Mouse (Mus musculus): Measurements from ENCODE around the gene Gm3233. TPM values are rescaled to one million over a fixed set of nuclear protein-coding genes. Genes with fewer than 3 reads are reported as not detected.
"Not testable (repeated sequence)": the region's sequence is repeated elsewhere in the genome, so short reads cannot be mapped to it uniquely, and the experiment has no call there.

Gm3233 gene
- polyA plus RNA-seq, 1 experiment = not detected

DNA sequence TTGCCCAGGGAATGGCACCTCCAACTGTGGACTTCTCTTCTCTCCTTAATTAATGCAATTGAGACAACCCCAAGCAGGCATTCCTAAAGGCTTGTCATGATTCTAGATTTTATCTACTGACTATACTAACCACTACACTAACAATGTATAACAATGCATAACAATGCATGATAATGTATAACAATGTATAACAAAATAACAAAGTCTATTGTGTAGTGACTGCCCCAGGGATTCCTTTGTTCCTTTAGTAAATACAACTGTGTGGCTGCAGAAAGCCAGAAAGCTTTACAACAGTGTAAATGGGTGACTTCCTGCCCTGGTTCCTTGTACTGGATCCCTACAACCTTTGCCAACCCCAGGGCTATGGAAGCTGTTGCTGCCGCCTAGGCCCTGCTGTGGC lies 23.6 kb downstream of the Gm3233 start:
- no peak for DNase-seq
- Histone ChIP-seq H3K4me3 (replicated peaks; ENCODE audit: insufficient read depth, low read depth, low read length) (no peak overlapping the region), H3K27me3 (ENCODE audit: control insufficient read depth, insufficient read depth, low read length) (no peaks in the 10 kb centered on the region), H3K4me1 (ENCODE audit: control insufficient read depth, insufficient read depth, low read length) (no peaks in the 10 kb centered on the region), H3K27ac (ENCODE audit: insufficient read depth, low read length) (no peak overlapping the region)
- 84% methylated on average over 1 of the region's 1 CpGs for WGBS
- TF ChIP-seq CTCF (IDR thresholded peaks at IDR 0.05; ENCODE audit: borderline replicate concordance, insufficient read depth, low read depth, low read length) = no peak
- no peak for TF ChIP-seq POLR2A (IDR thresholded peaks at IDR 0.05; ENCODE audit: borderline replicate concordance, insufficient read depth, low read length)

DNA sequence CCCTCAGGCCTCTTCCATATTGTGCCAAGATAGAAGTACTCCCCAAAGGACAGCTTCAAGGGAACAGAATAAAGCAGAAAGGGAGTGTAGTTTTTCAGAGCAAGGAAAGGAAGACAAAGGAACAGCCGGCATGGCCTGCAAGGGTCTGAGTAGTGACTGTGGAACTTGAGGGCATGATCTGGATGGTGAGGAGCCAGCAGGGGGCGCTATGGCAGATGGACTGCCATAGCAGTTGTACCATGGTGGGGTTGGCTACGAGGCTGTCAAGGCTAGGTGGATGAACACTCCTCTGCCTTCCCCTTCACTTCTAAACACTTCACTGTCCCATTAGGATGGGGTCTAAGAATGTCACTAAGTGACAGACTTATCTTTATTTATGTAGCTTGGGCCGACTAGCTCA lies 30.2 kb downstream of the Gm3233 start:
- H3K27me3 ChIP-seq (ENCODE audit: control insufficient read depth, insufficient read depth, low read length) = no peaks in the 10 kb centered on the region
- no peak overlapping the region for H3K4me3 ChIP-seq (replicated peaks; ENCODE audit: insufficient read depth, low read depth, low read length)
- TF ChIP-seq POLR2A (IDR thresholded peaks at IDR 0.05; ENCODE audit: borderline replicate concordance, insufficient read depth, low read length) (no peak), CTCF (IDR thresholded peaks at IDR 0.05; ENCODE audit: borderline replicate concordance, insufficient read depth, low read depth, low read length) (no peak)
- 60% methylated on average over 4 of the region's 4 CpGs for WGBS
- H3K27ac ChIP-seq (ENCODE audit: insufficient read depth, low read length) = no peak overlapping the region
- DNase-seq = no peak
- H3K4me1 ChIP-seq (ENCODE audit: control insufficient read depth, insufficient read depth, low read length) = no peaks in the 10 kb centered on the region

DNA sequence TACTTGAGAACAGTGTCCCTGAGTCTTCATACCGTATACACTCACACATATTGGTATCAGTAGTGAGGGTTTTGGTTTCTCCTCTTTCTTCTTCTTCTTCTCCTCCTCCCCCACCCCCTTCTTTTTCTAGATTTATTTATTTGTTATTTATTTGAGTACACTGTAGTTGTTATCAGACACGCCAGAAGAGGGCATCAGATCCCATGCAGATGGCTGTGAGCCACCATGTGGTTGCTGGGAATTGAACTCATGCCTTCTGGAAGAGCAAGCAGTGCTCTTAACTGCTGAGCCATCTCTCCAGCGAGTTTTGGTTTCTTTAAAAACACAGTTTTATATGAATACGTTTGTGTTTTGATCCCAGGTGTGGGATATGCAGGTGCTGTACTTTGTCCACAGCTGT lies 31.2 kb downstream of the Gm3233 start:
- Histone ChIP-seq H3K27ac (ENCODE audit: insufficient read depth, low read length) (no peak overlapping the region), H3K27me3 (ENCODE audit: control insufficient read depth, insufficient read depth, low read length) (no peaks in the 10 kb centered on the region), H3K4me1 (ENCODE audit: control insufficient read depth, insufficient read depth, low read length) (no peaks in the 10 kb centered on the region), H3K4me3 (replicated peaks; ENCODE audit: insufficient read depth, low read depth, low read length) (no peak overlapping the region)
- 79% methylated on average over 4 of the region's 4 CpGs for WGBS
- no peak for DNase-seq
- TF ChIP-seq CTCF (IDR thresholded peaks at IDR 0.05; ENCODE audit: borderline replicate concordance, insufficient read depth, low read depth, low read length) = no peak
- TF ChIP-seq POLR2A (IDR thresholded peaks at IDR 0.05; ENCODE audit: borderline replicate concordance, insufficient read depth, low read length) = no peak

DNA sequence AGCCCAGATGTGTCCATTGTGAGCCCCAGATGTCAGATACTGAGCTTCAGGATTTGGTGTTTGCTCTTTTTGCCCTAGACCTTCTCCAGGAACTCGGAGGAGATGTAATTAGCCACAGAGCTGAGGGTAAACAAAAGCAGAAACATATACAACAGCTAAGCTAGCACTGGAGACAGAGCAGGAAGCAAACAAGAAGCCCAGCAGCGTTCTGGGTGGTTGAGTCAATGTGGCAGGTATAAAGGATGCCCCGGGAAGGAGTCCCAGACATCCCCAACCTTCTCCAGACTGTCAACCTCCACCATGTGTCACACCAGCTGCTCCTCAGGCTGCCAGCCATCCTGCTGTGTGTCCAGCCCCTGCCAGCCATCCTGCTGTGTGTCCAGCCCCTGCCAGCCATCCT lies 33.3 kb downstream of the Gm3233 start, which contains the start of gene Gm10100:
TSS of gene Gm10100 (plus strand) at position 301 of the 400 bp plus-strand sequence.
- 13% methylated on average over 3 of the region's 3 CpGs for WGBS
- TF ChIP-seq POLR2A (IDR thresholded peaks at IDR 0.05; ENCODE audit: borderline replicate concordance, insufficient read depth, low read length) = no peak
- TF ChIP-seq CTCF (IDR thresholded peaks at IDR 0.05; ENCODE audit: borderline replicate concordance, insufficient read depth, low read depth, low read length) = no peak
- H3K27ac ChIP-seq (ENCODE audit: insufficient read depth, low read length) = no peak within 1 kb of the TSS
- no peaks in the 10 kb centered on the region for H3K4me1 ChIP-seq (ENCODE audit: control insufficient read depth, insufficient read depth, low read length)
- H3K4me3 ChIP-seq (replicated peaks; ENCODE audit: insufficient read depth, low read depth, low read length) = no peak within 1 kb of the TSS
- no peaks in the 10 kb centered on the region for H3K27me3 ChIP-seq (ENCODE audit: control insufficient read depth, insufficient read depth, low read length)
- DNase-seq = peak; percentile 8 to 25

DNA sequence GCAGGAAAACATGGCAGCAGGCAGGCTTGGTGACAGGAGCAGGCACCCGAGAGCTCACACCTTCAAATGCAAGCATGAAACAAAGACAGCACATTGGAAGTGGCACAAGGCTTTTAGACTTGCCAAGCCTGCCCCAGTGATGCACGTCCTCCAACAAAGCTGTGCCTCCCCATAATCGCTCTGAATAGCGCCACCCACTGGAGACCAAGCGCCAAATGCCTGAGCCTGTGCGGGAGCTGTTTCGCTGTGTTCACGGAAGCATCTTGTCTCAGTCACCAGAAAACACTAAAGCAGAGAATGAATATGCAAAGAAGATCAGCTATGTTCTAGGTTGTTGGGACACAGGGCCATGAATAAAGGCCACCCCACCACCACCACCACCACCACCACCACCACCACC lies 34.6 kb downstream of the Gm3233 start:
- no peak for TF ChIP-seq POLR2A (IDR thresholded peaks at IDR 0.05; ENCODE audit: borderline replicate concordance, insufficient read depth, low read length)
- no peak for TF ChIP-seq CTCF (IDR thresholded peaks at IDR 0.05; ENCODE audit: borderline replicate concordance, insufficient read depth, low read depth, low read length)
- Histone ChIP-seq H3K4me3 (replicated peaks; ENCODE audit: insufficient read depth, low read depth, low read length) (no peak overlapping the region), H3K27me3 (ENCODE audit: control insufficient read depth, insufficient read depth, low read length) (no peaks in the 10 kb centered on the region), H3K4me1 (ENCODE audit: control insufficient read depth, insufficient read depth, low read length) (no peaks in the 10 kb centered on the region), H3K27ac (ENCODE audit: insufficient read depth, low read length) (no peak overlapping the region)
- no peak for DNase-seq
- WGBS = 72% methylated on average over 8 of the region's 8 CpGs

DNA sequence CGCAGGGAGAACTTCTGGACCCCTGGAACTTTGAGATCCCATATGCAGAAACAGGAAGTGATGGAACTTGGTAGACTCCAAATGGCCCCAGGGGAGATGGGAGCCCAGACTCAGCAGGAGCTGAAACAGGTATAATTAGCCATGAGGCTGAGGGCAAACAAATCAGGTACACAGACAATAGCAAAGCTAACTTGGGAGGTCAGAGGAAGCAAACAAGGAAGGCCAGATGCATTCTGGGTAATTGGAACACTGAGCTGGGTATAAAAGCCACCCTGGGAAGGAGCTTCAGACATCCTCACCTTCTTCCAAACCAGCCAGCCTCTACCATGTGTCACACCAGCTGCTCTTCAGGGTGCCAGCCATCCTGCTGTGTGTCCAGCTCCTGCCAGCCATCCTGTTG lies 39.2 kb downstream of the Gm3233 start, which contains the start of gene Krtap12-1:
TSS of gene Krtap12-1 (plus strand) at position 301 of the 400 bp plus-strand sequence.
- H3K27me3 ChIP-seq (ENCODE audit: control insufficient read depth, insufficient read depth, low read length); H3K4me1 ChIP-seq (ENCODE audit: control insufficient read depth, insufficient read depth, low read length); H3K4me3 ChIP-seq (replicated peaks; ENCODE audit: insufficient read depth, low read depth, low read length); DNase-seq; H3K27ac ChIP-seq (ENCODE audit: insufficient read depth, low read length): not testable (repeated sequence)
- WGBS = 97% methylated on average over 1 of the region's 1 CpGs

DNA sequence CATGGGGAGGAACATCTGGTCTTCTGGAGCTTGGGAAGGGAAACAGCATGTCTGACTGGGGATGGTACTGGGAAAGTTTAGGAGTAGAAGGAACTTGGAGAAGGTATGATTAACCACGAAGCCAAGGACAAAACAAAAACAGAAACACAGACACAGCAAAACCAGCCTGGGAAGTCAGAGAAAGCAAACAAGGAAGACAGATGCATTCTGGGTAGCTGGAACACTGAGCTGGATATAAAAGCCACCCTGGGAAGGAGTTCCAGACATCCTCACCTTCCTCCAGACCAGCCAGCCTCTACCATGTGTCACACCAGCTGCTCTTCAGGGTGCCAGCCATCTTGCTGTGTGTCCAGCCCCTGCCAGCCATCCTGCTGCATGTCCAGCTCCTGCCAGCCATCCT lies 44.0 kb downstream of the Gm3233 start, which contains the start of gene Gm10142:
TSS of gene Gm10142 (plus strand) at position 301 of the 400 bp plus-strand sequence.
- no peak for DNase-seq
- no peak within 1 kb of the TSS for H3K4me3 ChIP-seq (replicated peaks; ENCODE audit: insufficient read depth, low read depth, low read length)
- no peaks in the 10 kb centered on the region for H3K4me1 ChIP-seq (ENCODE audit: control insufficient read depth, insufficient read depth, low read length)
- no peak within 1 kb of the TSS for H3K27ac ChIP-seq (ENCODE audit: insufficient read depth, low read length)
- 77% methylated on average over 1 of the region's 1 CpGs for WGBS
- TF ChIP-seq CTCF (IDR thresholded peaks at IDR 0.05; ENCODE audit: borderline replicate concordance, insufficient read depth, low read depth, low read length) (no peak), POLR2A (IDR thresholded peaks at IDR 0.05; ENCODE audit: borderline replicate concordance, insufficient read depth, low read length) (no peak)
- H3K27me3 ChIP-seq (ENCODE audit: control insufficient read depth, insufficient read depth, low read length) = no peaks in the 10 kb centered on the region

DNA sequence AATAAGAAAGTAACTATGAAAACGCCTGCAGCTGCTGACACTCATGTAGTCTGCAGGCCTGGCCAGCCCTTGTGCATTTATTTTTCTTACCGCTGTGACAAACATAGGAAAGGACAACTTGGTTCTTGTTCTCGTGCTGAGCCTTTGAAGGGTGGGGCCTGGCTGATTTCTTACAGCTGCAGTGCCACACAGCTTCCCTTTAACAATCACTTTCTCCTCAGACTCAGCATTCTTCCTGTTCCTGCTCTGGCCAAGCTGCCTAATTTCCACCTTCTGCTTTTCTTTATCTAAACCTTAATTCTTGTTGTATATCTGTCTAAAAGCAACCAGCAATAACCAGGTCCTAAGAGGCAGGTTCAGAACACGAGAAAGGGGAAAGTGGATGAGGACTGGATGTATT lies 45.7 kb downstream of the Gm3233 start:
- Histone ChIP-seq H3K4me3 (replicated peaks; ENCODE audit: insufficient read depth, low read depth, low read length) (no peak overlapping the region), H3K4me1 (ENCODE audit: control insufficient read depth, insufficient read depth, low read length) (no peaks in the 10 kb centered on the region), H3K27ac (ENCODE audit: insufficient read depth, low read length) (no peak overlapping the region), H3K27me3 (ENCODE audit: control insufficient read depth, insufficient read depth, low read length) (no peaks in the 10 kb centered on the region)
- DNase-seq = no peak
- WGBS = 71% methylated on average over 4 of the region's 4 CpGs
- TF ChIP-seq CTCF (IDR thresholded peaks at IDR 0.05; ENCODE audit: borderline replicate concordance, insufficient read depth, low read depth, low read length) (no peak), POLR2A (IDR thresholded peaks at IDR 0.05; ENCODE audit: borderline replicate concordance, insufficient read depth, low read length) (no peak)

DNA sequence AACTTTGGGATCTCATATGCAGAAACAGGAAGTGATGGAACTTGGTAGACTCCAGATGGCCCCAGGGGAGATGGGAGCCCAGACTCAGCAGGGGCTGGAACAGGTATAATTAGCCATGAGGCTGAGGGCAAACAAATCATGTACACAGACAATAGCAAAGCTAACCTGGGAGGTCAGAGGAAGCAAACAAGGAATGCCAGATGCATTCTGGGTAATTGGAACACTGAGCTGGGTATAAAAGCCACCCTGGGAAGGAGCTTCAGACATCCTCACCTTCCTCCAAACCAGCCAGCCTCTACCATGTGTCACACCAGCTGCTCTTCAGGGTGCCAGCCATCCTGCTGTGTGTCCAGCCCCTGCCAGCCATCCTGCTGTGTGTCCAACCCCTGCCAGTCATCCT lies 48.3 kb downstream of the Gm3233 start, which contains the start of gene Gm10024:
TSS of gene Gm10024 (plus strand) at position 301 of the 400 bp plus-strand sequence.
- DNase-seq; H3K4me1 ChIP-seq (ENCODE audit: control insufficient read depth, insufficient read depth, low read length): not testable (repeated sequence)

More for the DNA sequence above, 48.3 kb downstream of the Gm3233 start, which contains the start of gene Gm10024:
- not testable (repeated sequence) for H3K4me3 ChIP-seq (replicated peaks; ENCODE audit: insufficient read depth, low read depth, low read length); H3K27me3 ChIP-seq (ENCODE audit: control insufficient read depth, insufficient read depth, low read length); H3K27ac ChIP-seq (ENCODE audit: insufficient read depth, low read length)

Data from cerebellum, adult 2 months (tissue).